Mouse (Mus musculus) c-Kit-positive CD71-negative TER-119-negative erythroid progenitor cells, embryonic 14.5 days (primary cell): ENCODE measurements around the gene Tbcc.

Source experiments
- DNase-seq: peaks from one replicate; pipeline ENCODE4 v3.0.0-alpha.2; 2013; ENCODE audit warnings: low read depth

Gene Tbcc

DNA sequence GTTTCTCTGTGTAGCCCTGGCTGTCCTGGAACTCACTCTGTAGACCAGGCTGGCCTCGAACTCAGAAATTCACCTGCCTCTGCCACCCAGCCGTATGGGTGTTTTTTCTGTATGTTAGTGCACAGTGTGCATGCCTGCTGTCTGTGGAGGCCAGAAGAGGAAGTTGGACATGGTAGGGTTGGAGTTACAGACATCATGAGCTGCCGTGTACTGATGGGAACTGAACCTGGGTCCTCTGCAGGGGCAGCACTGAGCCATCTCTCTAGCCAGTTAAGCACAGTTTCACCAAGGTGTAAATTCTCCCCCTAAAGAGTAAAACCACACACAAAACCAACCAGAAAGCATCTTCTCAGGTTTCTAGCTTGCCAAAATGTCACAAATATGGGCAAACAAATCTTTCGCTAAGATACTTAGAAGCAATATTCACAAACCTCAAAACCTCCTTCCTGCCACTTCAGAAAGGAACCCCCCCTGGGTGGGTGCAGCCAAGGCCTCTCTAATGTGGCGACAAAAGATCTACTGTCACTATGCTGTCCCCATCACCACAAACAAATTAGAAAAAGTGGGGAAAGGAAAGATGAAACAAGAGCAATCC, 20.2 kb upstream of the Tbcc start:
- DNase-seq: no peak

DNA sequence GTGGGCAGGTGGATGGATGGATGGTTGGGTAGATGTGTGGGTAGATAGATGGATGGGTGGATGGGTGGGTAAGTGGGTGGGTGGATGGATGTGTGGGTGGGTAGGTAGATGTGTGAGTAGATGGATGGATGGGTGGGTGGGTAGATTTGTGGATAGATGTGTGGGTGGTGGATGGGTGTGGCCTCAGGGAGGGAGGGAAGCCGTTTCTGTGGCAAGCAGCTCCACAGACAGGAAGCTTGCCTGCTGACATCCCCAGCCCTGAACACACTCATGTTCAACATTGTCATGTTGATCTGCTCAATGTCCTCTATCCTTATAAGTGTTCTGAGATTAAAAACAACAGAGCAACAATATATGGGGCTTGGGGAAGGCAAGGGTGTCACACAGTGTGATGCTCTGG, 19.6 kb upstream of the Tbcc start:
- no peak for DNase-seq

DNA sequence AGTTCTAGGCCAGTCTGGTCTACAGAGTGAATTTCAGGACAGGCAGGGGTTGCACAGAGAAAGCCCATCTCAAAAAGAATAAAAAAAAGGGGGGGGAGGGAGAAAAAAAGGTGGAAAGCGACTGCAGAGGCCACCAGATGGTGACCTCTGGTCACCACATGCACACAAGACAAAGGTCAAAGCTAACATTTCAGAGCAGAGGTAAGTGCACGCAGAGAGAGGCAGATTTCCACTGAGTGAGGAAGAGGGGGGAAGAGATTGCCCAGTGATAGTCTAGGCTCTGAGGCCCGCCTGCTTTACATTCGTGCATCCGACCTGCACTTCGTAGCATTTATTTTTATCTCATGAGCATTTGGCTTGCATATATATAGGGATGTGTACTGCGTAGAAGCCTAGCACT, 17.7 kb upstream of the Tbcc start:
- no peak for DNase-seq

DNA sequence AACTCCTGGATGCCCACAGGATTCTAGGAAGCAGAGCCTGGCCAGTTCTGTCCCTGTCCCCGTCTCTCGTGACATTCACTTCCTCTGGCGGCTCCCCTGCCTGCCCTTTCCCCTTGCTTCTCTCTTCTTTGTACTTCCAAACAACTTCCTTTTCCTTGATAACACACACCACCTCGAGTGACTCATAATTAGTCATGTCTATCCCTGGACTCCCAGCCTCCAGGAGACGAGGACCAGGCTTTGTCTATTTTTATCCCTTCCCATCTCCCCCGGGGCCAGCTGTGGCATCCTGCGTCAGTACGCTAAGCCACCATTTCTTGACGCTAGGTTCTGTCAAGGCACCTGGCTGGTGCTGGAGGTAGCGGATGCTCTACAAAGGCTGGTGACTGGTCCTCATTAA, 16.4 kb upstream of the Tbcc start:
- DNase-seq: no peak

DNA sequence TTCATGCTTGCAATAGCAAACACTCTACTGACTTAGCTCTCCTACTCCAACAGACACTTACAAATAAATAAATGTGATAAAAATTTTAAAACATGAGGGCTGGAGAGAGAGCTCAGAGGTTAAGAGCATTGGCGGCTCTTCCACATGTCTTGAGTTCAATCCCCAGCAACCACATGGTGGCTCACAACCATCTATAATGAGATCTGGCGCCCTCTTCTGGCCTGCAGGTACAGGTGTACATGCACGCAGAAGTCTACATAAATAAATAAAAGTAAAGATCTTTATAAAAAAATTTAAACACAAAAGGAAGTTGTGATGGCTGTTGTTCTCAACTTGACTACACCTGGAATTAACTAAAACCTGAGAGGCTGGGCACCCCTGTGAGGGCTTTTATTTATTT, 14.9 kb upstream of the Tbcc start:
- no peak for DNase-seq

DNA sequence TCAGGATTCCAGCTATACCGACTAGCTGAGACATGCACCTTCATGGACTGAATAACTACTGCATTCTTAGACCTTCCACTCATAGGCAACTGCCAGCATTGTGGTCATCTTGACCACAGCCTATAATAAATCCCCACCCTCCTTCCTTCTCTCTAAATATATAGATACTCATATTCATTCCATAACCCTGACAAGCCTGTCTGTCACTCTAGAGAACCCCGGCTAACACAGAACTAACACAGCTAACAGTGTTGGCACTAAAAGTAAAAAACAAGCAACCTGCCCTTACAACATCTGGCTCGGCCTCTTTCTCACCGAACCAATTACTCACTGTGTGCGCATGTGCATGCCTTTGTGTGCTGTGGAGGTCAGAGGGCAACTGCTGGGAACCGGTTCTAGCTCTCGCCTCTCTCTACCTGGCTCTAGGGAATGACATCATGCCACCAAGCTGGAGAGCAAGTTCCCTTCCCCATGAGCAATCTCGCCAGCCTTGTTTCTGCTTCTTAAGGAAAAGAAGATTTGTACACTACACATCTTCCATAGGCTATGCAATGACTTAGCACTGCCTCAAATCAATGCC, 14.0 kb upstream of the Tbcc start:
- DNase-seq: no peak

DNA sequence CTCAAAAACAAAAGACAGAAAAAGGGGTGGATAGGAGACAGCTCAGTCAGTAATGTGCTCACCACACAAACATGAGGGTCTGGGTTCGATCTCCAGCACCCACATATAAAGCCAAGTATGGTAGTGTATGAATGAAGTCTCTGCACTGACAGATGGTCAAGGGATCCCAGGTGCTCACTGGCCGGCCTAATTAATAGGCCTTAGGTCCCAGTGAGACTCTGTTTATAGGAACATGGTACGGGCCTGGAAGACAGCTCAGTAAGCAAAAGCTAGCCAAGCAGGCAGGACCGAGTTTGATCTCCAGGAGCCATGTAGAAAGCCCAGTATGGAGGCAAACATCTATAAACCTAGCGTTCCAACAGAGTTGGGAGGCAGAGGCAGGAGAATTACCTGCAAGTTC, 13.4 kb upstream of the Tbcc start:
- no peak for DNase-seq

DNA sequence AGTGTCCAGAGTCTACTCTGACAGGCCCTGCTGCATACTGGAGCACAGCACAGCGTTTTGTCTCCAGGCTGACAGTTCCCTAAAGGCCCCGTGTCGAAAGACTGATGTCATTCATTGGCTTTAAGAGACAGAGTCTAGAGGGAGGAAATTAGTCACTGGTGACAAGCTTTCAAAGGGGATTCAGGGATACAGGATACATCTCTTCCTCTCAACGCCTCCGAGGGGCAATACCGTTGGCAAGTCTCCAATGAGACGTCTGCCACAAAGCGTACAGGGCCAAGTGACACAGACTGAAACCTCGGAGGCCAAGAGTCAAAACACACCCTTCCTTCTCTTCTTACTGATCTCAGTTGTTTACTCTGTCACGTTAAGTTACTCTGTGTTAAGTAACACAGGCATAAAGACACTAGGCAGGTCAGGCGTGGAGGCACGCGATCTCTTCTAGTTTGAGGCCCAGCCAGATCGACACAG, 10.6 kb upstream of the Tbcc start:
- DNase-seq: no peak

DNA sequence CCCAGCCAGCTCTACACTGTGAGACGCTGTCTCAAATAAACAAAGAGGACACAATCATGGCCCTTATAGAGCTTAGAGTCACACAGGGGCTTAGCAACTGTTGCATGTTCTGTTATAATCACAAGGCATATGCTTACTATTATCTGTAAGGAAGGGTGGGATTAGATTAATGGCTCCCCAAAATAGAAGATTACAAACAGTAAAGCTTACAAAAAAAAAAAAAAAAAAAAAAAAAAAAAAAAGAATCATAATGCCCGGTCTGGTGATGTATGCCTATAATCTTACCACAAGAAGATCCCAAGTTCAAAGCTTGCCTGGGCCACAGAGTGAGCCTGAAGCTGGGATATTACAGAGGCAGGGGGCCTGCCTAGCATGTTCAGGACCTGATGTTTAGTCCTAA, 10.2 kb upstream of the Tbcc start:
- DNase-seq: no peak

DNA sequence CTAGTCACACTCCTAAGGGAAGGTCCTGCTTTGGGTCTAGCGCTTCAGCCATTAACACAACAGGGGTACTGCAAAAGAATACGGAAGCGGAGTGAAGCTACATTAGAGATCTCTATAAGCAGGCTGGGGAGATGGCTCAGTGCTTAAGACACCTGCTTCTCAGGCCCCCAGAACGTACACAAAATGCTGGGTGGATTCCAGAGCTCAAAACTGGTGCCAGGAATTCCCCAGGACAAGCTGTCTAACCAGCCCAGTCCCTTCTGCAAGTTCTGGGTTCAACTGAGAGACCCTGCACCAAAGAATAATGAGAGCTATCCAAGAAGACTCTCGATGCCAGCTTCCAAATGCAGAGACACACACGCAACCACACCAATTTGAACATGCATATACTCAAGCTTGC, 8.8 kb upstream of the Tbcc start:
- no peak for DNase-seq

DNA sequence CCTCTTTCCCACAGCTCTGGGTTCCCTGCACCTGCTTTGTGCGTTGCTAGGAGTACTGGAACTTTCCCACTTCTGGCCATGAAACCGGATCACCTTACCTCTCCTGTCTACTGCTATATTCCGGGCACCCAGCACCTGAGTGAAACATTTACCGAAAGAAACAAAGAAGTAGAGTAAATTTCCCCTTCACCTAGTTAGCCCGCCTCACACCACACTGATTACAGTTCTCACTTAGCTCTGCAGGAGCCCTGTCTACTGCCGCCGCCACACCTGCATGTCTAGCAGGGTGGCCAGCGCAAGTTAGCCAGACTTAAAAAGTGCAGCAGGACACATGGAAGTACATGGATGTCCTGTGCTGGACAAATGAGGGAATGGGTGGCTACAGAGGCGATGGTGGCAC, 7.4 kb upstream of the Tbcc start:
- no peak for DNase-seq

DNA sequence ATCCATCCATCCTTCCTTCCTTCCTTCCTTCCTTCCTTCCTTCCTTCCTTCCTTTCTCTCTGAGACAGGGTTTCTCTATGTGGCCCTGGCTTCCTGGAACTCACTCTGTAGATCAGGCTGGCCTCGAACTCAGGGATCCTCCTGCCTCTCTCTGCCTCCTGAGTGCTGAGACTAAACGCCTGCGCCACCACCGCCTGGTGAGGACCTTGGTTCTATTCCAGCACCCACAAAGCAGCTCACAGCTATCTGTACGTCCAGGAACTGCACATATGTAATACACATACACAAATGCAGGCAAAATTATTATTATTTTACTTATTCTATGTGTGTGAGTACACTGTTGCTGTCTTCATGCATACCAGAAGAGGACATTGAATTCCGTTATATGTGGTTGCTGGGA, 5.7 kb upstream of the Tbcc start:
- no peak for DNase-seq

DNA sequence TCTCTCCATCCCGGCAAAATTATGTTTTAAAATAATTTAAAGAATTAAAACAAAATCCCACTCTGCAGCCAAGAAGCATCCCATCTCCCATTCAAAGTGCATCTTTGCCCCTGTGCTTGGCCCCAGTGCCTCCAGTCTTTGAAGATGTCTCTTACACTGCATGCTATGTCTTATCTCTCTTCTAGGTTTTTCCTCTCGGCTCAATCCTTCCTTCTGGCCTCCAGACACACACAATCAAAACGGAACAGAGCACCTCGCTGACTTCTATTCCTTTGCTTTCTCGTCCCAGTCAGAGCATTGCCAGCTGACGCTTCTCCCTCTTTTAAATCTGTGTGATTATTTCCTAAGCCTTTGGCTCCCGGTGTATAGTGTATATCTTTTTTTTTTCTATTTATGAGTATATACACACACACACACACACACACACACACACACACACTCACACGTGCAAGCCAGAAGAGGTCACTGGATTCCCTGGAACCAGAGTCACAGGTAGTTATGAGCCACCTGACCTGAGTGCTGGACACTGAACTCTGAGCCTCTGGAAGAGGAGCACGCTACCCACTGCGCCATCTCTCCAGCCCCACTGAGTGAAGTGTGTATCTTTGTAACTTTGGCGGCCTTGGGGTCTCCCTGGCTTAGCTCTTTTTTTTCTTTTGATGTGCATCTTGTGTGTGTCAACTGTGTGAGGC, 5.1 kb upstream of the Tbcc start:
- DNase-seq: no peak

DNA sequence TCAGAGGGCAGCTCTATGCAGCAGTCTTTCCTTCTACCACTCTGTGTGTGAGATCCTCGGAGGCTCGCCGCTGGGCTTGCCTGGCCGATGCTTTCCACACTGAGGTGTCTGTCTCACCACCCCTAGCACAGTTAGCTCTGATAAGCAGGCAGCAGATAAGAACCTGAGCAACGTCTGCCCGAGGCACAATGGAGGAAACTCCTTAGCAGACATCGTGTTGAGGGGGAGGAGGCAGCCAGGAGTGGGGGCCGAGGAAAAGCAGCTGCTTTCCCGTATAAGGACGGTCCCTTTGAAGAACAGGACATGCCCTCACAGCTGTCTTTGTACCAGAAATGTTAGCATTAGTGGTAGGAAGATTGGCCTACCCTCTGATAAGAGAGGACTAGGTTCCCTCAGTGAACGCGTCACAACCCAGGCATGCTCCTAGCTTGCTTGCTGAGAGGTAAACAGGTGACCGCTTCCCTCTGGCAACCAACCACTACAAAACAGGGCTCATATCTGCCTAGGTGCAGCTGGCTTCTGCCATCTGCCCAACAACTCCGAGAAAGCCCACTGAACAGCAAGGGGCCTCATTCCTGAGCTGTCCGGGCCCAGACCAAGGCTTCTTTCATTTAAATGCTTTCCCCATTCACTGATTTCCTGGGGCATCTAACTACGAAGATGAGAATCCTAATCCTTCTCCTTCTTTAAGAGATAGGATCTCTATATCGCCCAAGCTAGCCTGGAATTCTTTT, 4.4 kb upstream of the Tbcc start:
- no peak for DNase-seq

DNA sequence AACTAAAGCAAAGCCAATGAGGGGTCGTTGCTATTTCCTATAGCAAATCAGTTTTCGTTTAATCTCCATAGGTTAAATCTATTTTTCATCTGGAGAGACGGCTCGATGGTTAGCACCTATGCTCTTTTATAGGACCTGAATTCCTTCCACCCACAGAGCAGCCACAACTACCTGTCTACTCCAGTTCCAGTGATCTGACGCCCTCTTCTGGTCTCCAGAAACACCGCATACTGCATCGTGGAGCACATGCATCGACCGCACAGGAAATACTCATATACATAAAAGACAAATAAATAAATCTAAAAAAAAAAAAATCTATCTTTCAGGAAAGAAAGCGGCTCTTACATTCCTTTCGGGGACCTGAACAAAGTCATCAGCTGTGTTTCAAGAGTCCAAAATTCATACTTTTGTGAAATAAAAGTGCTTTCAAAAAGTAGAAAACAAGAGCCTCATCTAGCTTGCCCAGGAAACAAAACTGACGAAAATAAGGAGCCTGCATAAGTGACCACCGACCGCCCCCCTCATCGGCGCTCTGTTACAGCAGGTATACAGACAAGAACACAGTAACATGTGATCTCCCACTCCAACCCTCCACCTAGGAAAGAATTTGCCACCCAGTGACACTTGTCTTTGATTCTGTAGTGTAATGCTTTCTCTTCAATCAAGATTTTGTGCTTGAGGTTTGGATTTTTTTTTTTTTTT, 1.8 kb upstream of the Tbcc start:
- DNase-seq: no peak

DNA sequence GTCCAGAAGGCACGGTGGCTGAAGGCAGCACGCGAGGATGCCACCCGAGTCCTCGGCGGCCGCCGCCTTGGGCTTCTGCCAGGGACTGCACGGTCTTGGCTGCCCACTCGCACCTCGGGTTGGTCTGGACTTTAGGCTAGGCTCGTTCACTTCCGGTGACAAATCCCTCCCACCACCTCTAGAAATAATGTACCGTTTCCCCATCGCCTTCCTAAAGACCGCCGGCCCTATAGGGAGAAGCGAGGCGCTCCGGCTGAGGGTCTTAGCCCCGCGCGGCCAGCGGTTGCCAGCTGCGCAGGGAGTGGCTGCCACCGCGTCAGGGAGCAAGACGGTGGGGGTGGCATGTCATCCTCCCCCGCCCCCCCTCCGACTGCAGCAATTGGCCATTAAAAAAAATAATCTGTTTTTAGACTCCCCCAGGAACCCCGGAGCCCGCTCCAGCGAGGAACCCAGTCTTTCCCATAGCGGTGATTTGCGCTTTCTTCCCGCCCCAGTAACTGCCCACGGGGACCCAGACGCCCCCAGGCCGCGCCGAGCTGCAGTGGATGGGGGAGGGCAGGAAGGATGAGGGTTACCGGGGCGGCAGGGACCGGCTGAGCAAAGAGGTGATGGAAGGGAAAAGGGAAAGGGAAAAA, 917 bp upstream of the Tbcc start:
- no peak for DNase-seq

DNA sequence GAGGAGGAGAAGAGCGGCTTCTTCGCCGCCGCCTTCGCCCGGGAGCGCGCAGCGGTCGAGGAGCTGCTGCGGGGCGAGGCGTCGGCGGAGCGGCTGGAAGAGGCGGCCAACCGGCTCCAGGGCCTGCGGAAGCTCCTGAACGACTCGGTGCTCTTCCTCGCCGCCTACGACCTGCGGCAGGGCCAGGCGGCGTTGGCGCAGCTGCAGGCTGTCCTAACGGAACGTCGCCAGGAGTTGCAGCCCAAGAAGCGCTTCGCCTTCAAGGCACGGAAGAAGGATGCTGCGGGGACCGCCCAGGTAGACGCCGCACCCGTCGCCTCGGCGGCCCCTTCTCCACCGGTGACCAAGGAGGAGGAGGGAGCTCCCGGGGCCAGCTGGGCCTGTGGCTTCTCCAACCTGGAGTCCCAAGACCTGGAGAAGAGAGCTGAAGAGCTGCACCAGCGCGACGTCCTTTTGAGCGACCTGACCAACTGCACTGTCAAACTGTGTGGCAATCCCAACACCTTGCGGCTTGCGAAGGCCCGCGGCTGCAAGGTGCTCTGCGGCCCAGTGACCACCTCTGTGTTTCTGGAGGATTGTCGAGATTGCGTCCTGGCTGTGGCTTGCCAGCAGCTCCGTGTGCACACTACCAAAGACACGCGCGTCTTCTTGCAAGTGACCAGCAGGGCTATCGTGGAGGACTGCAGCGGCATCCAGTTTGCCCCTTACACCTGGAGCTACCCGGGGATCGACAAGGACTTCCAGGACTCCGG, 535 bp downstream of the Tbcc start:
- DNase-seq: no peak

DNA sequence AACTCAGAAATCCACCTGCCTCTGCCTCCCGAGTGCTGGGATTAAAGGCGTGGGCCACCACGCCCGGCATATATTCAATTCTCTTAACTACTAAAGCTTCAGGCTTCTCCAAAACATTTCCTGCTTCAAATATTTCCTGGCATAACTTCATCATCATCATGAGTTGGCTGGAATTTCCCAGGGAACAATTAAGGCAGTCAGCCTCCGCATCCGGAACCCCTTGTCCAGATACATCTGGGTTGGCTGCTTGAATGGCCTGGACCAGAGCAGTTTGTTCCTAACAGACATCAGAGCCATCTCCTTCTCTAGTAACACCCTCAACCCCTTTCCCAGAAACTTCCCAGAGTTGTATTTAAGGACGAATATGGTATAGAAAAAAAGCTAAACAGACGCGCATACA, 4.9 kb downstream of the Tbcc start:
- no peak for DNase-seq

DNA sequence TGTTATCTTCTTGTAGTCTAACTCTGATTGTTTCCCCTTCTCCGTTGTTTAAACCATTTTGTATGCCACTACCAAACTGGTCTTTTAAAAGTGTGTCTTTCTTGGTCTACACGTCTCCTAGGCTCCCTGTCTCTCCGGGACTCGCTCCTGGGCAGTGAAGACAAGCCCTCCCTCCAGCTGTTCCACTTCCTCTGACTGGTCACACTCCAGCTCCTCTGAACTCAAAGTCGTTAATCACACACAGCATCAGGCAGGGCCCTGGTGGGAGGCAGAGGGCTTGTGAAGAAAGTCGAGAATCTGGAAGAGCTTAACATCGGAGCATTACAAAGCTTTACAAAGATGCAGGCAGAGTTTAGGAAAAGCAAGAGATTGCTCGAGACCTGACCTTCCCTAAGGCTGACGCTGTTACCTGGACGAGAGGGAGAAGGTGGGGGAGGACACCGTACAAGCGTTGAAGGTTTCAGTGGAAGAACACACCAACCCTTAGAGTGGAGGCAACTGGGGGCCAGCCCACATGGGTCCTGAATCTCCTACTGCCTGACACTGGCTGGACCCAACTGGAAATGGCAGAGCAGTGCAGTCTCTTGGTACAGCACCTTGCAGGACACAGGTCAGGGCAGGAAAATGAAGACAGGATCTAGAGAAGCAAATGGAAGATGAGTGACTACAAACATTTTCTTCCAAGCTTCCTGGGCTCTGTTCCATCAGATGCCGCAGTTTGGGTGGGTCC, 6.9 kb downstream of the Tbcc start:
- DNase-seq: no peak

DNA sequence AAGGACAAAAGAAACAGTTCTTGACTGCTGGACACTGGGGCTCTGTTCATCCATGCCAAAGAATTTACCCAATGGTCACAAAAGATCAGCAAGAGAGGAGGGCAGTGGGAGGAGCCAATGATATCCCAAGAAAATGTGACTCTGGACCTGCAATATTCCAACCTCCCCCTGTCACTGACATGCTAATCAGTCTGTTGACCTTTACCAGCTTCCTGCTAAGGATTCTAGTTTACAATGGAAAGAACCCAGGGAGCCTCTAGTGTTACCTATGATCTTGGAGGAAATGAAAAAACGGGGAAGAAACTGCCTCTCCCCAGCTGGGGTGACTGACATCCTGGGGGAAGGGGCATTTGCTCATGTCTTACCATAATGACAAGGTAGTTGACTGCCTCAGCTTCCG, 10.5 kb downstream of the Tbcc start:
- no peak for DNase-seq
